Mouse (Mus musculus) monocyte, adult 2 months (primary cell): ENCODE measurements at regions not wholly inside any gene's neighbourhood (a gene's known extent, or its start where the extent isn't known, plus 50 kb on each side); places are given as distances from the start of the nearest gene placed in this dataset.

Experiments
- DNase-seq, 2 experiments: peaks; one replicate each; pipeline ENCODE4 v3.0.0; 2022; ENCODE audit warnings: low spot score in 2 of 2, low read depth in 1 of 2

DNA sequence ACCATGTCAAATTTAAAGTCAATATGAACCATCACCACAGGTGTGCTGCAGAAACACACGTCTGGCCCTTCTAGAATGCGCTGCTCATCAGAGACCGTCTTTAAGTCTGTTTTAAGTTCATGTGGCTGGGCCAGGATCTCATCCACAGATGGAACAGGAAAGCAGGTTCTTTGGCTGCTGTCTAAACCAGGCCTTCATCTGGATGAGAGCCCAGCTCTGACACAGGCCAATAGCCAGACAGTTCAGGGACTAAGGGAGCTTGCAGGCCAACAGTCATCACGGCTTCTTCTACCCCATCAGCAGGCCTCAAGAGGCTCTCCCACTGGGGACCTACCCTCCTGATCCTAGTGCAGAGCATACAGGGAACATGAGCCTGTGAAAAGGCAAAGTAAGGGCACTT is 185.4 kb upstream of the Eci2 start:
- DNase-seq, result no peak

DNA sequence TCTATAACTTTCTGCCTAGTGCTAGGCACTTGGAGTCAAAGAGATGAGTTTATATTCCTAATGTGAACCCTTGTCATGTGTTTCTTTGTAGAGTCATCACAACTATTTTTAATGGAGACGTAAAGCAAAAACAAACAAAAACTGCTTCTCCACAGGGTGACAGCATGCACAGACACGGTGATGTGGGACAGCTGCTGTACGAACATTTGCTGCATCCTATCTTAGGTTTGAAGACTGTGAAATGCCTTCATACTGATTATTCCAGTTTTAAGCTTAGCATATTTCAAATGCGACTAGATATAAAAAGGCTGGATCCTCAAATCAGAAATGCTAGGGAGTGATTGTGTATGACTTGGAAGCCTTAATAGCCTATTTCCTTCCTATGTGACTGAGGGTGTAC is 187.3 kb upstream of the Eci2 start:
- no peak for DNase-seq

DNA sequence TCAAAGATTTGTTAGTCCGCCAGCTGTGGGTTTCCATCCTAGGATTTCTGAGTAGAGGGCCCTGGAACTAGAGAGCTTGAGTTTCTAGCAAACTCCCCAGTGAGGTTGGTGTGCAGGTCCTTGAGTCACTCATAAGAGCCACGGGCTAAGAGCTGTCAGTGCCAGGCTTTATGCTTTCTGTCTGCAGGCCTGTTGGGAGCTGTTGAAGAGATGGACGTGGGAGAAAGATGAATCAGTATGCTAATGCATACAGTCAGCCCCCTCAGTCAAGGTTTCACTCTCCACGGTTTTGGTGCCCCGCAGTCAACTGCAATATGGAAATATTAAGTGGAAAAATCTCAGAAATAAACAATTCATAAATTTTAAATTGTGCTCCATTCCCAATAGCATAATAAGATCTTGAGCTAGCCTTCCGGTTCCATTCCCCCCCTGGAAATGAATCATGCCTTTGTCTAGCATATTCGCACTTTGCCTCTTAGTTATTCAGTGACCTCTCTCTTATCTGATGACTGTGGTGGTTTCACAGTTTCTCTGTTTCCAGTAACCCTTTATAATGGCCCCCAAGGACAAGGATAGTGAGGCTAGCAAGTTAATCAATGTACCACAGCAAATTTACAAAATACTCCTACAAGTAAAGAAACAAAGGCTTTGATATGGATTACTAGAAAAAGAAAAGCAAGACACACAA is 199.4 kb upstream of the Eci2 start:
- DNase-seq, result no peak

DNA sequence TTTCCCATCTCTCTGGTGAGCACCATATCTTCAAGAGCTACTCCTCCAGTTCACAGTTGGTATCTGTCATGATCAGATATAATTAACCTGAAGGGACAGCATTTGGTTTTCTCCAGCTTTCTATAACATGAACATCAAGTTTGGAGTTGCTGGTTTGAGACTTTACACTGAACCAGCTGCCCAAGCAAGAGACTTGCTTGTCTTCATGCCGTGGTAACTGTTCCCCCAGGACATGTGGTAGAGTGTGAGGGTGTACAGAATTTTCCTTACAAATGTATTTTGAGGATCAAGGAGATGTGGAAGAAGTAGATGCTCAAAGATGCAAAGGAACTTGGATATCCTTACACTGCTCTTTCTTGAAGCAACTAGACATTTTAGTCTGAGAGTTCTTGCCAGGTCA is 200.0 kb upstream of the Eci2 start:
- no peak for DNase-seq

DNA sequence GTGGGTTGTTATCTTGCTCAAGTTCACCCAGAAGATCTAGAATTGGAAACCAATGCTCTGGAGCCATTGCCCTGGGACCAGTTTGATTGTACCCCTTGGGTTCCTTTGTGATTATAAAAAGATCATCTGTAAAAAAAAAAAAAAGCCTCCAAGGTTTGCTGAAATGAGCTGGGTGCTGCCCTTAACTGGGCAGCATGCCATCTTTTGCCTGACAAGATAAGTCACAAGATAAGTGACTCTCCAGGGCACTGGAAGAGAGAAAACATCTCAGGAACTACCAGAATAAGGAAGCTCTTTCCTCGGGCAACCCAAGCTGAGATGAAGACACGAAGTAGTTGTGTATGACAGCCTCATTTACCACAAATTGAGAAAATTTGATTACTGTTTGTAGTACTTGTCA is 202.7 kb upstream of the Eci2 start:
- no peak for DNase-seq

DNA sequence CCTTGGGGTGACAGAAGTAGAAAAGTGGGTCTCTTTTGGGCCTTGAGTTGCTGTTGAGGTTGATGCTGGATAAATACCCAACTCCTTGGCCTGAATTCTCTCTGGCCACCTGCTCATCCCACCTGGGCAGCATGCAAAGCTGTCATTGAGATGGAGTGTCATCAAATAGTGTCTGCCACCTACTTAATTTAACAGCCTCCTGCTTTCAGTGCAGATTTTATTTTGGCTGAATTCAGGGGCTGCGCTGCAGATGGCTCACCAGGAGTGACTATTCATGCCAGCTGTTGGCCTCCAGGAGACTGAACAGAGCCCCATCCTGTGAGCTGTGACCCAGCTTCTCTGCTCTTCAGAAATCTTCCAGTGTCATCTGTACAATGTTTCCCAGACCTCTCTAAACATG is 206.7 kb upstream of the Eci2 start:
- no peak for DNase-seq

DNA sequence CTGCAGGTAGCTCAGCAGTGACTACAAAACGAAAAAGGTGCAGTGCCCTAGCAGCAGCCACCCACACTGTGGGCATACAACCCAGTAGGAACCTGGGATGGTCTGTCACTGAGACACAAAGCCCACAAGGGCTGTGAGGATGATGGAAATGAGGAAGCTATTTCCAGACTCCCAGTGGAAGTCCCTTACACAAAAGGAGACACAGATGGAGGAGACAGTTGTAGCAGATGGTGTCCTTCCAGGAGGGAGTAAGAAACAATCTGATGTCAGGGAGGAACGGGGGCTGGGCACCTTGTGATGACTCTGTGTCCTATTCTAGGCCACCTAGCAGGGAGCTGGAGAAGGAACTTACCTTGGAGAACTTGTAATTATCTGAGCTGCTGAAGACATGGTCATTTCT is 214.5 kb upstream of the Eci2 start:
- no peak for DNase-seq

DNA sequence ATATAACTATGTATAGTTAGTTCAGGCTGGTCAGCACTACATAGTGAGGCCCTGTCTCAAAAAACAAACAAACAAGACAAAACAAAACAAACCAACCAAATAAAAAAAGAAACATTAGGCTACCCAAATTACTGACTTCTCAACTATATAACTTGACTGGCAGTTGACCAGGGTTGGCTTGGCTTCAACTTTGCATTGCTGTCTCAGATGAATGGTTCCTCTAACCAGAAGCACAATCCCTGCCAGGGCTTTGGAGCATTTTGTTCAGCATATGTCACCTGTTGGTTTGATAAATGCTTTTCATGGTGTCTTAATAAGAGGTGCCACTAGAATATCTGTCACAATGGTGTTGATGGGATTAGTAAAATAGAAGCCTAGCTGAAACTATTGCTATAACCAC is 217.1 kb upstream of the Eci2 start:
- no peak for DNase-seq

DNA sequence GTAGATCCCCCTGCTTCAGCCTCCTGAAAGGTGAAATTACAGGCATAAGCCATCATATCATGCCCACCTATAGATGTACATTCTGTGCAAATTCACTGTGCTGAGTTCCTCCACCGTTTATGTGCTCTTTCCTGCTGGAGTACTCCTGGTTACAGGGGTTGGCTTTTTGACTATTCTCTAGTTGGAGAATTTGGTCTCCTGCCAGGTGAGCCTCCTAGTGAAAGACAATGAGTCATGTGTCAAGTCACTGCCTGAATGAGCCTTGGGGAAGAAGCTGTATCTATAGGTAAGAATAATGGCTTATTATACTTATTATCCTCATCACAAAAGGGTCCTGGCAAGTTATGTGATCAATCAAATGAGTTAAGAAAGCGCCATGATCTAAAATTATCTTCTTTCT is 230.5 kb upstream of the Eci2 start:
- DNase-seq, result no peak

DNA sequence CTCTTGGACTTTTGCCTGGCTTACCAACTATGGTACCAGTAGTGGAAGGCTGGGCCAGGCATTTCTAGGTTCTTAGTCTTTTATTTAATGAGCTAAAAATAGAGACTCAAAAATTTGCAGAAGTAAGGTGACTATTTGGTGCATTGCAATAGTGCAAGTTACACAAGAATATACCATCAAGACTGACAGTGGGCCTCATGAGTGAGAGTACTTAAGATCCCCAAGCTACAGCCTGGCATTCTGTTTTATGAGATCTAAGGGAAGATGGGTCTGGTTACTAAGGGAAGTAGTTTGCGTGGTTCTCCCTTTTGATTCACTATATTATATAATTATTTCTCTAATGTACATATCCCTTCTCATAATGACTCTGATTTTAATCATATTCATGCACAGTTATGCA is 231.8 kb upstream of the Eci2 start:
- DNase-seq, result no peak

DNA sequence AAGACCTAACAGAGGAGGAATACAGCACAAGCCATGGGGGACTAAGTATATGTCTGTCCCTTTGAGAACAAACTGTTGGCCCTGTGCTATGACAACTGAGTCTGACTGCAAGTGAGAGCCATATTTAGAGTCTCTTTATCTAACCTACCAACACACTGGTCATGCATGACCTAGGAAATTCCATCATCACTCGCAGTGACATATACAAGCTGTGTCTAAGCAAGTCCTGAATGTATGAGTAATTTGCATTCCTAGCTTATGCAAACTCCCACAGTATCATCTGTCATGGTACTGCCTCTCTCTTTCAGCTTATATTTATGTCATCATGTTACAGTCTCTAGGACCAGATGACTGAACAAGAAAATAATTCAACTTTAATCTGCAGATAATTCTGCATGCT is 257.1 kb upstream of the Eci2 start:
- DNase-seq, result no peak

DNA sequence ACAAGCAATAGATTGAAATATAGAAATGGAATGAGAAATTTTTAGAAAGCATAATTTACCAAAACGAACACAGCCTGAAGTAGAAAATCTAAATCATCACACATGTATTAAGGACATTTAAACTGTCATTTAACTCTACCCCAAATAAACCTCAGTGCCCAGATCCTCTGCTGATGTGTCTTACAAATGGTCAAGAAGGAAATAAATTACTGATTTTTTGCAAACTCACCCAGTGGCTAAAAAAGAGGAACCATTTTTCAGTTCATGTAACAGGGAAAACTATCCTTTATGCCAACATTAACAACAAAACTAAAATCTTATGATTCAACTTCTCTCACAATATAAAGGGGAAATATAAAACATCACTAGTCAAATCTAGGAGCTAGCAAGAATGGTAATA is 275.2 kb upstream of the Eci2 start:
- DNase-seq, result no peak

DNA sequence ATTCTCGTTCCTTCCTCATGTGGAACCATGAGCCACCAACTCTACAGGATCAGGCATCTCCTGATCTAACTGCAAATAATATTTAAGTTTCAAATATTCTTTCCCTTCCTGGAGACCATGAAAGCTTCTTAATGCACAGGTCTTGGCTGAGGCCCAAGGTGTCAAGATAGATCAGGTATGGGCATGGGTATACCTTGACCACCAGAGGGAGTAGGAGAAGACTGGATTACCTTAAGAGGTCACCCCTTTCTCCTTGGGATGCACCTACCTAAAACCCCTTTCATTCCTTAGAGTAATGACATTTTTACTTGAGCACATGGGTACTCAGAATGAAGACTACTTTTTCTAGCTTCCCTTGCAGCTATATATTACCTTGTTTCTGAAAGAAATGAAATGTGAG is 289.9 kb upstream of the Eci2 start:
- no peak for DNase-seq

DNA sequence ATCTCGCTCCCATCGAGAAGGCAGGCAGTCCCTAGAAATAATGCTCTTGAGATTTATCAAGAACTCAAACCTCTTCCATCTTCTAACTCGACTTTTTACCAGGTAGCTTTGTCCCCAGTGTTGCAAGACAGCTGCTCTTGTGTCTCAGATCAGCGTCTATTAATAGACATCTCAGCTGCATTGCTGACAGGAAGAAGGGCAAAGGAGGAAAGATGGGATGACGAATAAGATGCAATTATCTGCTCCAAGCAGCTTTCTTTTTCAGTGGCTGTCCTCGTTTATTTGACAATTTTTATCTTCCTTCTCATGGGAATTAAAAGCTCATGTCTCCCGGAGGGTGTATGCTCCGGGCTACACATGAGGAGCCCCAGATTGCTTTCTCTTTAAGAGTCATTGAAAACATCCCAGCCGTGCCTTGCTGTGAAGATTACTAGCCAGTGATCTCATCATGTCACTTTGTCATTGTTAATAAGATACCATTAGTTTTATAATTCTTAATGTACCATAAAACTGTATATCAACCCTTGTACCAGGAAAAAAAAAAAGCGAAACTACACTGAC is 299.9 kb upstream of the Eci2 start:
- no peak for DNase-seq

DNA sequence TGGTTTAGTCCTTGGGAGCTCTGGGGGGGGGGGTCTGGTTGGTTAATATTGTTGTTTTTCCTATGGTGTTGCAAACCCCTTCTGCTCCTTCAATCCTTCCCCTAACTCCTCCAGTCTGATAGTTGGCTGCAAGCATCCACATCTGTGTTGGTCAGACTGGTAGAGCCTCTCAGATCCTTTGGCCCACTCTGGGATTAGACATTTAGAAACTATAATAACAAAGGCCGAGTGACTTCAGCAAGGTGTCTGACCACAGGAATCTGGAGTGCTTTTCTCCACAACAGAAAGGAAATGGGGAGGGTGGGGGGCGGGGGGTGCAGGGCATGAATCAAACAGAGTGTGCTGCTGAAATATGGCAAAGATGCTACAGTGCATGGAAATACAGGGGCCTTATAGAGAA is 301.4 kb upstream of the Eci2 start:
- DNase-seq, result no peak

DNA sequence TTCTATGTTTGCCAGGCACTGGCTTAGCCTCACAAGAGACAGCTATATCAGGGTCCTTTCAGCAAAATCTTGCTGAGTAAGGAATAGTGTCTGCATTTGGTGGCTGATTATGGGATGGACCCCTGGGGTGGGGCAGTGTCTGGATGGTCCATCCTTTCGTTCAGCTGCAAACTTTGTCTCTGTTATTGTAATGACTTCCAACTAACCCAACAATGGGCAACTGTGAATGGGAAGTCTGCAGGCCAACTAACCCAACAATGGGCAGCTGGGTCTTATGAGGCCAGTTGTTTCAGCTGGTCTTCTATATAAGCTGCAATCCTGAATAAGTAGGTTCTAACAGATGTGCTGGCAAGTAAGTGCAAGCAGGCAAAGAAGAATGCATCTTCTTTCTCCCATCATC is 304.0 kb upstream of the Eci2 start:
- DNase-seq, result no peak

DNA sequence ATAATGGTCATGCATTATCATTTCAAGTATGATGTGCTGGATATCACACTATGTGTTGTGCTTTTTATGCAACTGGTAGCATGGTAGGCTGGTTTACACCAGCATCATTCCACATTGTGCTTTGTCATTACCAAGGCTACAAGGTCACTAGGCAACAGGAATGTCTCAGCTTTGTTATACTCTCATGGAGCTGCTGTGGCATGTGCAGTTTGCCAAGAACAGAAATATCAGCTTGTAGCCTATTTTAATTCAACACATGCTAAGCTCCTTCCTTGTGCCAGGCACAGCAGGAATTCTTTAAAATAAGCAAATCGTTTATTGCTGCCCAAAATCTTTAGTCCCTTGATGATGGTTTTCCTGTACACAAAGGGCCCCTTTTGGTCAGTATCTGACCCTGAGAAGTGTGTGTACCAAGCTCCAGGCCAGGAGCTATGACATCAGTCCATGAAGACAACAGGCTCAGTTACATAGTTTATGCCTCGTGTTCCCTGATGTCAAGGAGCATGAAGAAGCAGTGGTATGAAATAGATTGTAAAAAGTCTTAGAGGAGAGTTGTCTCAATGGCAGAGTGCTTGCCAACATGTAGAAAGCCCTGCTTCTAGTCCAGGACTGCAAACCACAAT is 314.0 kb upstream of the Cdyl start:
- no peak for DNase-seq

DNA sequence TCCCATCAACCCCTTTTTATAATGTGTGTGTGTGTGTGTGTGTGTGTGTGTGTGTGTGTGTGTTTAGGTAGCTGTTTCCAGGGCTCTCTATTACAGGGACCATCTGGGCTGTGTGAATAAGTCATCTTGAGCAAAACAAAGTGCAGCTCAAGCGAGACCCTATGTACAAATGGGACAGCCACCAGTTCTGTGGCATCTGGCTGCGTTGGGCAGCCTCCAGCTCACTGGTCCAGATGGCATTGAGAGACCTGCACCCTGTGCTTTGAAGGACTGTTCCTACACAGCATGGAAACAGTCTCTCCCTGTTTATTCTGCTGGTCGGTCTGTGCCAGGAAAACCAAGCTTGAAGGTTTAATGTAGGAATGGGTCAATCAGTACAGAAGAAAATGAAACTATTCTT is 311.4 kb upstream of the Cdyl start:
- DNase-seq, result no peak

DNA sequence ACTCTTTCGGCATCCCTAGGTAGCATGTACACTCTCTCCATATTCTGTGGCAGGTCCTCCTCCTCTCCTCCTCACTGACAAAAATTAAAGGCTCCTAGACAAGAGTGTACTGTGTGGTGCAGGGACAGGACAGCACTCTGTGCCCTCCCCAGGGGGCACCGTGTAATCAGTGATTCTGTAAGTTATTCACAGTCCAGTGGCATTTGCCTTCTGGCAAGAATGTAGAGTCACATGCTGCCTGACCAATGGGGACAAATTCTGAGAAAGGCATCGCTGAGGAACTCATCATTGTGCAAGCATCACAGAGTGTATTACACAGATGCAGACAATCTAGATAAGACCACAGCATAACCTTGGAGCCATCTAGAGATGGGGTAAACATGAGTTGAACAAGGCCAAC is 300.3 kb upstream of the Cdyl start:
- no peak for DNase-seq

DNA sequence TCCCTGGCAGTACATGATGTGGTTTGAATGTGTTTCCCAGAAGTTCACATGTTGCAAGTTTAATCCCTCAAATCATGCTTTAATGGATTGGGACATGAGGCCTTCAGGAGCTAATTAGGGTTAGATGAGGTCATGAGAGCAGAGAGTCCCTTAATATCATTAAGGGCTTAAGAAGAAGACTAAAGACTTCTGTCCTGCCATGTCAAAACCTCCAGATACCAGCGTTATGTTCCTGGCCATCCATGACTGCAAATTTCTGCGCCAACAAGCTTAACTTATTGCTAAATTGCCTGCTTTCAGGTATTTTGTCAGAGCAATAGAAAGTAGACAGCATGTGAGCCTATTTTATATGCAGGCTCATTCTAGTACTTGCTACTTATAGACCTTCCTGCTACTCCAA is 282.1 kb upstream of the Cdyl start:
- no peak for DNase-seq

DNA sequence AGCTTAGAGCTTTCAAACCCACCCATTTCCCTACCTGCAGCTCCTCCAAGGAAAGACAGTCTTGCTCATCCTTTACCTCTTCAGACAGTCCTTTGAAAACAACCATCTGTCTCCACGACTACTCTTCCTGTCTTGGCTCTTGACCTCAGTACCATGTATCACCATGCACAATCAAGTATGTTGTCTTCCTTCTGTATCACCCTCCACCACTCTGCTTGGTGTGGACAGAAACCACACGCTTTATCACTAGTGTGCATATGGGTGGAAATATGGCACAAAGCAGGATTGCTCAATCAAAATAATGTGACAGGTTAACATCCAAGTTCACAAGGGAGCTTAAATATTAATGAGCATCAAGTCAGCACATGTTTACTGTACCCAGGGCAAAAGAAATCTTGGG is 280.1 kb upstream of the Cdyl start:
- DNase-seq, result no peak

DNA sequence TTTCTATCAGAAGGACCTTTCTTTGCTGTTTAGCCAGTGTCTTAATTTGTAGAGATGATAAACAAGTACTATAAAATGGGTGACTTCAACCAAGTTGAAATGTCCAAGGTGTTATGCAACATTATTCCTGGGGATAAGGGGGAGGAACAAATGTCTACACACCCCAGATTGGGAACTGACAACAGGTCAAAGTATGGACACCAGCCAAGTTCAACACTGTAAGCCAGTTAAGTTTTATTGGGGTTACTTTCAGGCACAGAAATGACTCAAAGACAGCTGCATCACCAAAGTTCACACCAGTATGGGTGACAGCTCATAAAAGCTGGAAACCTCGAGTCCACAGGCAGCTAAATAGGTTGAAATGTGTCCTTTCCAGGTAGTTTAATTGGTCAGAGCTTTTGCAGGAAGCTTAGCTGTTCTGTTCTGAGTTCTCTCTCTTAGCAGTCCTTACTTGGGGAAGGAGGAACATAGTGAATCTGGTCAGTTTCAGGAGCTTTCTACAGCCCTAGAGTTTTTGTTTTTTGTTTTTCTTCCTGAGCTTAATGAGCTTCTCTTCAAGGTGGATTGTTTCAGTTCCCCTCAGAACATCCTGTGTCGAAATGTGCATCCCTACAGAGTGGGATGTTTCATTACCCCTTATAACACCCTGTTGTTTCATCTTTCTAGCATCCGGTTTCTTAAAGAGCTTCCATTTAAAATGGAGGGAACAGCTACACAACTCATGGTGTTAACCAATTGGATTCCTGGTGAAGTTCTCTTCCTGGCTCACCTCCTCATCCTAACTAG is 279.2 kb upstream of the Cdyl start:
- DNase-seq, result no peak
